Mouse (Mus musculus): ENCODE data around the gene Ppp1r15b.

Gene Ppp1r15b

DNA sequence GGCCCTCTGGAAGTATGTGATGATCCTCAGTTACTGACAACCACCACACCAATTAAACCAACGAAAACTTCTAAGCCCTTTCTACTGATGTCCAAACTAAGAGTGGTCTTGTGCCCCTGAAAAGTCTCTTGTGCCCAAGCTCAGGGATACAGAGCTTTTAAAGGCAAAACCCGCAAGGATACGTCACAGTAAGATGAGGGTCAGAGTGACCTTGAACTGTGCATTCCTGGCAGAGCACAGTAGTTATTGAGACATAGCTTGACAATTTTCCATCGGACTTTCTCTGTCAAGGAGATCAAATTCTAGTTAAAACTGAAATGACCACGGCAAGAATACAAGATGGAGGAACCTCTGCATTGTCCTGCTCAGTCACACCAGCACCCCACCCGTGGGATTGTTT lies 9.7 kb upstream of the Ppp1r15b start:
- DNase-seq (ENCODE audit: low read depth, low spot score) = no peak

DNA sequence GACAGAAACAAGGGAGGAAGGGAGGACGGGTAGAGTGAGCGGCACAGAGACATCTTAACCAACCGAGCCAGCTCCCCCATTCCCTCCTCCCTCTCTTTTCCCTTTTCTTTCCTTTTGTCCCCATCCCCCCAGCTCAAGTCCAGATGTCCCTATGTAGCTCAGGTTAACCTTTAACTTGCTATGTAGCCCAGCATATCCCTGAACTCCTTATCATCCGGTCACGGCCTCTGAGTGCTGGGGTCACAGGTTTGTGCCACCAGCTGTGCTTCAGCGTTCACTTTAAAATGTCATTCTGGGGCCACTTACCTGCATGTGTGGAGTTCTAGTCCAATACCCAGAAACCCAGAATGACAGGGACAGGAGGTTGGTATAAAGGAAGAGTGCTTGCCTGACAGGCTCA lies 6.8 kb upstream of the Ppp1r15b start:
- no peak for DNase-seq (ENCODE audit: low read depth, low spot score)

- no peak for DNase-seq (ENCODE audit: low read depth, low spot score)
These were observed 5.1 kb upstream of the Ppp1r15b start for GRCm38 (mm10) chr1:133125640-133126364.

DNA sequence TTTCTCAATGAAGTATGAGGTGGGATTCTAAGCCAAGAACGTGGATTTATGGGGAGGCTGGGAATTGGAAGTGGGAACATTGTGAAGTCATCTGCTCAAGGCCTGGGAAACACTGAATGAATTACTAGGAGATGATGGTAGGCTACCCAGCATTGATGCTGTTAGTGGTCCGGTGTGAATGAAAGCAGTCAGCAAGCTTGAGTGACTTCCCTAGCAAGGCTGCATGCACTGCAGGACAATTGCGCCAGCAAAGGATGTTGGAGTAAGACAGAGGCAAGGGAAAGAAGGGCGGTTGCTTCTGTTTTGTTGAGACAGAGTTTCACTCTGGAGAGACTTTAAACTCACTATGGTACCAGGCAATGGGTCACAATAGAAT lies 4.6 kb upstream of the Ppp1r15b start:
- no peak for DNase-seq (ENCODE audit: low read depth, low spot score)

DNA sequence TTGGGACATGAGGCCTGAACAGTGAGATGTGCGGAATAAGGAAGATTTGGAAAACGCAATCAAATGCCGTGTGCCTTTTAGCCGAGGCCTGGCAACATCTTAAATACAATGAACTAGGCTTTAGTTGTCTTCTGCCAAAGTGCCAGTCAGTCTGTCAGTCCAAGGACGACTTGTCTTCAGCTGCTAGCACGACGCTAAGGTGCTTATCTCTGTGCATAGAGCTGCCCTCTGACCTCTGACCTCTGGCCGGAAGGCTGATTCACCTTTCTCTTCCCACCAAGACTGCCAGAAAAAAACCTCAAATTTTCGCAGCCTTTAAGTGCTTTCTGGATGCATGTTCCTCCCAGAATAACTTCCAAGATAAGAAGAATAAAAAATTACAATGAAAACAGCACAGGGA lies 3.6 kb upstream of the Ppp1r15b start:
- DNase-seq (ENCODE audit: low read depth, low spot score) = no peak

GRCm38 (mm10) chr1:133129471-133130221 lies 1.3 kb upstream of the Ppp1r15b start:
- no peak for DNase-seq (ENCODE audit: low read depth, low spot score)

DNA sequence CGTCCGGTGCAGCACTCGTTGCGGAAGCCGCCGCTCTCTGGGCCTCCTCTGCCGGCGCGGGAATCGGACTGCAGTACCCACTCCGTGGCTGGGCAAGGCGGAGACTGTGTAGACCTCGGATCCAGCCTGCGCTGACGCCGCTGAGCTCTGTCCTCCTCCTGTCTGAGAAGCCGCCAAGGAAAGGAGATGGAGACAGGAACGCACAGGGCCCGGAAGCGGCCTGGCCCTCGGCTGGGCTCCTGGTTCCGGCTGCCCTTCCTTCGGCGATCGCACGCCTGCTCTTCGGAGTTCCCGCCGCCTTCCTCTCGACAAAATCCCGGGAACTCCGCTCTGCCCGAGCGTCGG lies 590 bp downstream of the Ppp1r15b start:
- no peak for DNase-seq (ENCODE audit: low read depth, low spot score)

GRCm38 (mm10) chr1:133131936-133132335 lies 993 bp downstream of the Ppp1r15b start:
- no peak for DNase-seq (ENCODE audit: low read depth, low spot score)

DNA sequence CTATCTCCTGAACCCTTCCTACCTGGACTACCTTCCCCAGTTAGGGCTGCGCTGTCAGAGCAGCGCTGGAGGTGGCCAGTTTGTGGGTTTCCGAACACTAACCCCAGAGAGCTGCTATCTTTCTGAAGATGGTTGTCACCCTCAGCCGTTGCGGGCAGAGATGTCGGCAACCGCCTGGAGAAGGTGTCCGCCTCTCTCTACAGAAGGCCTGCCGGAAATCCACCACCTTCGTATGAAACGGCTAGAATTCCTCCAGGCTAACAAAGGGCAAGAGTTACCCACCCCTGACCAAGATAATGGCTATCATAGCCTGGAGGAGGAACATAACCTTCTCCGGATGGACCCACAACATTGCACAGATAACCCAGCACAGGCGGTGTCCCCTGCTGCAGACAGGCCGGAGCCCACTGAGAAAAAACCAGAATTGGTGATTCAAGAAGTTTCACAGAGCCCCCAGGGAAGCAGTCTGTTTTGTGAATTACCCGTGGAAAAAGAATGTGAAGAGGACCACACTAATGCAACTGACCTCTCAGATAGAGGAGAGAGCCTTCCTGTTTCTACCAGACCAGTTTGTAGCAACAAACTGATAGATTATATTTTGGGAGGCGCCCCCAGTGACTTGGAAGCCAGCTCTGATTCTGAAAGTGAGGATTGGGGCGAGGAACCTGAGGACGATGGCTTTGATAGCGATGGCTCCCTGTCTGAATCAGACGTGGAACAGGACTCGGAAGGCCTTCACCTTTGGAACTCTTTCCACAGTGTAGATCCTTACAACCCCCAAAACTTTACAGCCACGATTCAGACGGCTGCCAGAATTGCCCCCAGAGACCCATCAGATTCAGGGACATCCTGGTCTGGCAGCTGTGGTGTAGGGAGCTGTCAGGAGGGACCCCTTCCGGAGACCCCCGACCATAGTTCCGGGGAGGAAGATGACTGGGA lies 1.7 kb downstream of the Ppp1r15b start:
- DNase-seq (ENCODE audit: low read depth, low spot score) = peak; percentile 47

- DNase-seq (ENCODE audit: low read depth, low spot score) = peak; percentile 23
These were observed 2.5 kb downstream of the Ppp1r15b start for GRCm38 (mm10) chr1:133133425-133133824.

GRCm38 (mm10) chr1:133134071-133134470 lies 3.1 kb downstream of the Ppp1r15b start:
- DNase-seq (ENCODE audit: low read depth, low spot score) = peak; percentile 23

DNA sequence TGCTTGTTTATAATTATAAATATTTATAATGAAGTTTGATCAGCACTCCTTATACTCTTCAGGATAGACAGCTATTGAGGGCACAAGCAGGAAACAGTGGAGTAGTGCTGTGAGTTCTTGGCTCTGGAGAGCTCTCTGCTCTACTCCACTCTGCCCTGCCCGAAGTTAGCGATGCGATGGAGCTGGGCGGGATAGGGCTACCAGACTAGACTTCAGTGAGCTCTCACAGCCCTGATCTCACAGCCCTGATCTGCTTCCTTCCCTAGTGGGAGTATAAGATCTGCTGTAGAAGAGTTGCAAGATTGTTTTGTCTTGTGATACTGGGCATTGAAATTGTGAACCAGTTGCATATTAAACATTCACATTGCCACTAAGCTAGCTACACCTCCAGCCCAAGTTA lies 3.9 kb downstream of the Ppp1r15b start:
- DNase-seq (ENCODE audit: low read depth, low spot score) = peak; percentile 30

DNA sequence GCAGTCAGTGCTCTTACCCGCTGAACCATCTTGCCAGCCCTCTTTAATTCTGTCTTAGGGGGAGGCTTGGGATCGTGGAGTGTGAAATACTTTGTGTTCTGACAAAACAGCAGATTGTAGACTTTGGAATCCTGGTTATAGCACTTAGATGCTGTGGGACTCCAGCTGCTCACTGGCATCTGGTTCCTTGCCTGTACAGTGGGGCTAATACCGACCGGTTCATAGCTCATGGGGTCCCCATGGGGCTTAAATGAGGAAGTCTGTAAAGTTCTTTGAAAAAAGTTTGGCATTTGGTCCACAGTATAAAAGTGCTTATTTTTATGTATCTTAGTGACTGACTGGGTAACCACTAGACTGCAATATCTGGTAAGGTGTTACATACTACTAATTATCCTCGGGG lies 4.9 kb downstream of the Ppp1r15b start:
- no peak for DNase-seq (ENCODE audit: low read depth, low spot score)

GRCm38 (mm10) chr1:133138401-133138800 lies 7.5 kb downstream of the Ppp1r15b start:
- no peak for DNase-seq (ENCODE audit: low read depth, low spot score)

DNA sequence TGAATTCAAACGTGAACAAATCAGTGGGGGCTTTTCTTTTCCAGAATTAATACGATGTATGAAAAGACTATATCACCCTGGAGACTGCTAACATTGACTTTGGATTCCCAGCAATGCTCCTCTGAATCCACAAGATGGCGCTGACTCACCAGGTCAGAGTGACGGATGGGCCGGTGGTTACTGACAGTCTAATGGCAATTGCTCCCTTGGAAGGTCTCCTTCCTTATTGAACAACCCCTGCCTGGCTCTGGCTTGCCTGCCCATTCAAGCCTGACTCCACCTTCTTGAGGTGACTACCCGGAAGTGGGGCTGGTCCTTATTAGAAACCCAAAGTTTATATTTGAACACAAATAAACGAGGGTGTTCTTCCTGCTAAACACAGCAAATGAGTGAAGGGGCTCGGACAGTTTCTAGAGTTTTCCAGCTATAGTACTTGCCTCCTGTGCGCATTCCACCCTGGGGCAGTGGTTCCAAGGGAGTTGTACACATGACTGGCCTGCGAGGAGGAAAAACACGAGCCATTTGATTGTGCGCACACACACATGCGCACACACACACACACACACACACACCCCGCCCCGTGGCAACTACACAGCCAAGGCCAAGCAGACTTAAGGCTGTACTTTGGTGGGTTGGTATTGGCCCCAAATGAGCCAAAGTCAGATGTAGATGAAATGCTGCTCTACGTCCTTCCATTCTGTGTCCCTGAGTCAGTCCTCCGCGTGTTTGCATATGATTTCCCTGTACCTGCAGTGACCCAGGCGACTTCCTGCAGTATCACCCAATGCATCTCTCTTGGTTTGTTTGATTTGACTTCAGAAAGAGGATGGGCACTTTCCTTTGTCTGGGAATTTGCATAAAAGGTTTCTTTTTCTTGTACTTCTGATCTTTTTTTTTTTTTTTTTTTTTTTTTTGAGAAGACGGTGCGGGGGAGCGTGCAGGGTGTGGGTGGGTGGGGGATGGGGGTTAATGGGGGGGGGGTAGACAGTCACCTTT lies 15.4 kb downstream of the Ppp1r15b start:
- DNase-seq (ENCODE audit: low read depth, low spot score) = peak; percentile 75

- no peak for DNase-seq (ENCODE audit: low read depth, low spot score)
These were observed 16.4 kb downstream of the Ppp1r15b start for GRCm38 (mm10) chr1:133147324-133147723.

GRCm38 (mm10) chr1:133148122-133148521 lies 17.2 kb downstream of the Ppp1r15b start:
- DNase-seq (ENCODE audit: low read depth, low spot score) = no peak

DNA sequence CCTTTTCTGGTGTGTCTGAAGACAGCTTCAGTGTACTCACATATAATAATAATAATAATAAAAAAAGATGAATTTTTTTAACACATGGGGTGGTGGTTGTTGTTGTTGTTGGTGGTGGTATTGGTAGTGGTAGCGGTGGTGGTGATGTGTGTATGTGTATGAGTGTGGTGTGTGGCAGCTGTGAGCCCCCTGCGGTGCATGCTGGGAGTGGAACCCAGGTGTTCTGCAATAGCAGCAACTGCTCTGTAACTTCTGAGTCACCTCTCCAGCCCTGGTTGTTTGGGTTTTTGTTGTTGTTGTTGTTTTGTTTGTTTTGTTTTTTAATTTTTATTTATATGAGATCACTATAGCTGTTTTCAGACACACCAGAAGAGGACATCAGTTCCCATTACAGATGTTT lies 19.6 kb downstream of the Ppp1r15b start:
- no peak for DNase-seq (ENCODE audit: low read depth, low spot score)

DNA sequence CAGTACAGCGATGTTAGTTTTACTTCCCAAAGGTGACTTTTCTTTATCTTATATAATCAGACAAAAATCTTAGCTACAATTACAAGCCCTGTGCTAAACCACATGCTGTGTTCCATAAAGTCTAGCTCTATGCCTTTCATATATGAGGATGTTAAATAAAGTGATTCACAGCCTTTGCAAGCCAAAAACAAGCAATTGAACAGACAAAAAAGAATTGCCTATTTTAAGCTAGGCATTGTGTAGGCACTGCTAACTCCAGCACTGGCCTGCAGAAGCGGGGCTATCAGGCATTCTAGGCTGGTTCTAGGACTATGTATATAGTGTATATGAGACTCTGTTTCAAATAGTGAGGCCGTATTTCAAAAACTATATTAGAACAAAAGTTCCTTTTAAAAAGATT lies 21.3 kb downstream of the Ppp1r15b start:
- DNase-seq (ENCODE audit: low read depth, low spot score) = no peak

GRCm38 (mm10) chr1:133155270-133155669 lies 24.3 kb downstream of the Ppp1r15b start:
- no peak for DNase-seq (ENCODE audit: low read depth, low spot score)

GRCm38 (mm10) chr1:133159128-133159564 lies 28.2 kb downstream of the Ppp1r15b start:
- peak; percentile 65 for DNase-seq (ENCODE audit: low read depth, low spot score)
